ENCODE assay signal across 9 mouse cellular contexts in genomic region chr5:73777282-73777921, GRCm38 (mm10).
A peak's percentile ranks its signal among the peaks of the same experiment; 100 is the strongest.
DNase-seq lines count a peak whose midpoint lies in the region; ATAC-seq and TF ChIP-seq lines count a peak whose summit lies in the region.
"Had no signal": no experiment of that assay in that cellular context is flagged by ENCODE, and none has a peak within 500 bp of the region (broad histone marks: within the 10 kb centered on the region; RNA-seq: fewer than 3 reads in every experiment).

No protein-coding gene starts in this region.

- TF ChIP-seq CTCF in cerebellum, adult 2 months (IDR thresholded peaks at IDR 0.05; ENCODE audit: borderline replicate concordance, insufficient read depth, low read depth, low read length): no peak

- 26% methylated on average over 9 of the region's 9 CpGs for WGBS in cerebellum, adult 2 months
- 57% methylated on average over 9 of the region's 9 CpGs for WGBS in kidney, embryonic 15.5 days
- WGBS in hindbrain, embryonic 13.5 days: 90% methylated on average over 9 of the region's 9 CpGs
- WGBS in hindbrain, embryonic 12.5 days: 87% methylated on average over 9 of the region's 9 CpGs

- no peak overlapping the region for H3K4me3 ChIP-seq in cerebellum, adult 2 months (replicated peaks; ENCODE audit: insufficient read depth, low read depth, low read length)
- no peak overlapping the region for H3K4me3 ChIP-seq in kidney, embryonic 15.5 days (replicated peaks)
- H3K4me3 ChIP-seq in hindbrain, embryonic 13.5 days: no peak overlapping the region
- H3K4me3 ChIP-seq in hindbrain, embryonic 12.5 days: no peak overlapping the region
- H3K4me3 ChIP-seq: liver, embryonic 15.5 days had no signal

- no peak overlapping the region for H3K9ac ChIP-seq in kidney, embryonic 15.5 days
- H3K9ac ChIP-seq in hindbrain, embryonic 13.5 days: no peak overlapping the region
- no peak overlapping the region for H3K9ac ChIP-seq in hindbrain, embryonic 12.5 days
- H3K9ac ChIP-seq: liver, embryonic 15.5 days had no signal

- no peak overlapping the region for H3K4me2 ChIP-seq in kidney, embryonic 15.5 days
- H3K4me2 ChIP-seq in hindbrain, embryonic 13.5 days: no peak overlapping the region
- H3K4me2 ChIP-seq in hindbrain, embryonic 12.5 days (replicated peaks): no peak overlapping the region
- H3K4me2 ChIP-seq: liver, embryonic 15.5 days had no signal

- 0 out of 2 replicates have a peak overlapping the region, but pooled peaks have one; percentile 3 for H3K27ac ChIP-seq in cerebellum, adult 2 months (ENCODE audit: insufficient read depth, low read length)
- 0 out of 2 replicates have a peak overlapping the region, but pooled peaks have one; percentile 30 for H3K27ac ChIP-seq in kidney, embryonic 15.5 days
- H3K27ac ChIP-seq in hindbrain, embryonic 13.5 days: no peak overlapping the region
- no peak overlapping the region for H3K27ac ChIP-seq in hindbrain, embryonic 12.5 days
- H3K27ac ChIP-seq: liver, embryonic 15.5 days had no signal

- no peaks in the 10 kb centered on the region; the same call in 1 of the 2 replicates for H3K9me3 ChIP-seq in kidney, embryonic 15.5 days (replicated peaks)
- H3K9me3 ChIP-seq in hindbrain, embryonic 13.5 days: no peaks in the 10 kb centered on the region
- peaks cover 10% of the 10 kb centered on the region for H3K9me3 ChIP-seq in hindbrain, embryonic 12.5 days (replicated peaks)
- H3K9me3 ChIP-seq: liver, embryonic 15.5 days had no signal

- H3K27me3 ChIP-seq in cerebellum, adult 2 months (ENCODE audit: control insufficient read depth, insufficient read depth, low read length): no peaks in the 10 kb centered on the region
- no peaks in the 10 kb centered on the region for H3K27me3 ChIP-seq in kidney, embryonic 15.5 days
- H3K27me3 ChIP-seq in hindbrain, embryonic 13.5 days: no peaks in the 10 kb centered on the region
- H3K27me3 ChIP-seq in hindbrain, embryonic 12.5 days: no peaks in the 10 kb centered on the region
- H3K27me3 ChIP-seq: liver, embryonic 15.5 days had no signal

- peak; percentile 40; the same call in 1 of the 2 replicates for ATAC-seq in kidney, embryonic 15.5 days (replicated peaks; ENCODE audit: low FRiP score)
- ATAC-seq in hindbrain, embryonic 13.5 days (ENCODE audit: low FRiP score): no peak
- ATAC-seq in hindbrain, embryonic 12.5 days (ENCODE audit: low FRiP score): no peak

- no peak for TF ChIP-seq POLR2A in cerebellum, adult 2 months (IDR thresholded peaks at IDR 0.05; ENCODE audit: borderline replicate concordance, insufficient read depth, low read length)

- intact Hi-C loops in gastrocnemius, postnatal 36 days (cut with DNase I): no loop called here

- no peaks in the 10 kb centered on the region for H3K4me1 ChIP-seq in cerebellum, adult 2 months (ENCODE audit: control insufficient read depth, insufficient read depth, low read length)
- H3K4me1 ChIP-seq in kidney, embryonic 15.5 days: peaks cover 8% of the 10 kb centered on the region
- H3K4me1 ChIP-seq in hindbrain, embryonic 13.5 days (replicated peaks): peaks cover 2% of the 10 kb centered on the region
- H3K4me1 ChIP-seq in hindbrain, embryonic 12.5 days: peaks cover 2% of the 10 kb centered on the region; the same call in 1 of the 2 replicates
- H3K4me1 ChIP-seq: liver, embryonic 15.5 days had no signal

- no peaks in the 10 kb centered on the region for H3K36me3 ChIP-seq in kidney, embryonic 15.5 days
- H3K36me3 ChIP-seq in hindbrain, embryonic 13.5 days: no peaks in the 10 kb centered on the region
- no peaks in the 10 kb centered on the region for H3K36me3 ChIP-seq in hindbrain, embryonic 12.5 days
- H3K36me3 ChIP-seq: liver, embryonic 15.5 days had no signal

- peak in 1 of 2 experiments; percentile 3 for DNase-seq in cerebellum, adult 2 months
- no peak for DNase-seq in cerebellum, adult 11 months
- peak; percentile 39 to 64 for DNase-seq in gastrocnemius, postnatal 36 days
- peak; percentile 49 for DNase-seq in ovary, postnatal 14 days (ENCODE audit: low spot score)
- no peak for DNase-seq in c-Kit-positive CD71-positive TER-119-positive erythroid progenitor cells, embryonic 14.5 days (ENCODE audit: low spot score)

Comparison
In these comparisons a context has a peak if more than half of its experiments do, and no peak if none do; other contexts are left out.
1. DNase-seq: peak in gastrocnemius, postnatal 36 days (2 of 2) and ovary, postnatal 14 days (single experiment); none in cerebellum, adult 11 months (single experiment) and c-Kit-positive CD71-positive TER-119-positive erythroid progenitor cells, embryonic 14.5 days (single experiment).
2. H3K27ac ChIP-seq: peak in cerebellum, adult 2 months (single experiment) and kidney, embryonic 15.5 days (single experiment); none in hindbrain, embryonic 13.5 days (single experiment) and hindbrain, embryonic 12.5 days (single experiment).